Mouse (Mus musculus) c-Kit-positive CD71-negative TER-119-negative erythroid progenitor cells, embryonic 14.5 days (primary cell): ENCODE results near the gene Utrn.

ENCODE experiments used
- DNase-seq: peaks from one replicate; pipeline ENCODE4 v3.0.0-alpha.2; 2013; ENCODE audit warnings: low read depth

The Utrn gene

GRCm38 (mm10) chr10:12424944-12425343 is 444.2 kb downstream of the Utrn start:
- DNase-seq = no peak

- no peak for DNase-seq
Measured at GRCm38 (mm10) chr10:12423994-12424725, 445.0 kb downstream of the Utrn start.

GRCm38 (mm10) chr10:12414967-12415366 is 454.2 kb downstream of the Utrn start:
- no peak for DNase-seq

GRCm38 (mm10) chr10:12406338-12407110 is 462.6 kb downstream of the Utrn start:
- no peak for DNase-seq

GRCm38 (mm10) chr10:12399450-12399849 is 469.7 kb downstream of the Utrn start:
- no peak for DNase-seq

- no peak for DNase-seq
Measured at GRCm38 (mm10) chr10:12380139-12380538, 489.0 kb downstream of the Utrn start.

- DNase-seq = no peak
Measured at GRCm38 (mm10) chr10:12379123-12379522, 490.0 kb downstream of the Utrn start.

- DNase-seq = no peak
Measured at GRCm38 (mm10) chr10:12377727-12378126, 491.4 kb downstream of the Utrn start.

- DNase-seq = no peak
Measured at GRCm38 (mm10) chr10:12376015-12376414, 493.1 kb downstream of the Utrn start.

- DNase-seq = no peak
Measured at GRCm38 (mm10) chr10:12374741-12375140, 494.4 kb downstream of the Utrn start.

GRCm38 (mm10) chr10:12354556-12354955 is 514.6 kb downstream of the Utrn start:
- DNase-seq = no peak

- DNase-seq = no peak
Measured at GRCm38 (mm10) chr10:12354106-12354505, 515.1 kb downstream of the Utrn start.

GRCm38 (mm10) chr10:12339704-12340558 is 529.2 kb downstream of the Utrn start:
- no peak for DNase-seq

- no peak for DNase-seq
Measured at GRCm38 (mm10) chr10:12339005-12339703, 530.0 kb downstream of the Utrn start.
